In the genomic region with DNA sequence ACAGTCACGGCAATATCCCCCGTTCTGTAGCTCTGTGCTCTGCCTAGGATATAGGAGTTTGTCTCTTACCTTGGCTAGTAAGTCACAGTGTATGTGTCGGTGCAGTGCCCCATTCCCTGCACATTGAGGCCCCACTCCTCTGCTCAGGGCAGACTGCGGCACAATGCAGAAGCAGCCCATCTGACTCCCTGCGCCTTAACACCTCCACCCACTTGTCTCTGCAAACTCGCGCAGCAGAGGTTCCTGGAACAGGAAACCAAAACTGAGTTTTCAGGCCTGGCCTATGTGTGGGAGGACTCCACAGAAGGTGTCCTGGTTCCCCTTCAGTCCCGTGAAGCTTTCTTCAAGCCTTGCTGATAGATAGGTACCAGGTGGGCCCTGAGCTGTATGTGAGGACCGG, we compare ENCODE assay signal across 16 mouse cellular contexts. TPM values are rescaled to one million over a fixed set of nuclear protein-coding genes. Genes with fewer than 3 reads are reported as not detected.
A peak's percentile ranks its signal among the peaks of the same experiment; 100 is the strongest.
DNase-seq lines count a peak whose midpoint lies in the region; TF ChIP-seq lines count a peak whose summit lies in the region.
"Had no signal": no experiment of that assay in that cellular context is flagged by ENCODE, and none has a peak within 500 bp of the region (broad histone marks: within the 10 kb centered on the region; RNA-seq: fewer than 3 reads in every experiment).

No protein-coding gene starts in this region.

- DNase-seq in layer of hippocampus, adult 9-11 months = peak; percentile 77
- DNase-seq in layer of hippocampus, postnatal 25 days (ENCODE audit: extremely low spot score in 1 of 2, low spot score in 1 of 2) = no peak
- peak; percentile 58 to 73 for DNase-seq in left cerebral cortex, adult 2 months (ENCODE audit: extremely low spot score in 1 of 2, low spot score in 2 of 2)
- peak; percentile 72 for DNase-seq in right cerebral cortex, postnatal 25 days
- DNase-seq in forebrain, embryonic 10.5 days (ENCODE audit: extremely low spot score, low spot score) = no peak
- DNase-seq in embryo, embryonic 10.5 days (ENCODE audit: low spot score) = no peak
- DNase-seq: adrenal gland, postnatal 14 days; cerebellum, adult 9-10 months; embryo, embryonic 11 days; heart, adult 11 months; kidney, postnatal 25 days; liver, postnatal 0 days; thymus, postnatal 4 days had no signal

- TF ChIP-seq CTCF in cortical plate, adult 2 months (IDR thresholded peaks at IDR 0.05; ENCODE audit: extremely low read depth, insufficient read depth, low read length) = no peak
- TF ChIP-seq CTCF in left cerebral cortex, adult 2 months (IDR thresholded peaks at IDR 0.05) = no peak

- 95% methylated on average over 9 of the region's 9 CpGs for WGBS in forebrain, embryonic 10.5 days

- no peaks in the 10 kb centered on the region for H3K36me3 ChIP-seq in forebrain, embryonic 10.5 days (replicated peaks)
- H3K36me3 ChIP-seq: limb, embryonic 15.5 days had no signal

- TF ChIP-seq POLR2A in cortical plate, adult 2 months (IDR thresholded peaks at IDR 0.05; ENCODE audit: extremely low read depth, insufficient read depth, low read length) = peak; percentile 58; the same call in 1 of the 2 replicates

- H3K27me3 ChIP-seq in forebrain, embryonic 10.5 days (ENCODE audit: poor library complexity, severe bottlenecking) = no peaks in the 10 kb centered on the region
- H3K27me3 ChIP-seq: limb, embryonic 15.5 days had no signal

- H3K4me3 ChIP-seq in cortical plate, adult 2 months (ENCODE audit: insufficient read depth, low read length) = peak overlapping the region; percentile 16
- H3K4me3 ChIP-seq in left cerebral cortex, adult 2 months = peak overlapping the region; percentile 28; the same call in 1 of the 2 replicates
- no peak overlapping the region for H3K4me3 ChIP-seq in forebrain, embryonic 10.5 days
- H3K4me3 ChIP-seq: limb, embryonic 15.5 days had no signal

- no peaks in the 10 kb centered on the region for H3K9me3 ChIP-seq in forebrain, embryonic 10.5 days
- H3K9me3 ChIP-seq: limb, embryonic 15.5 days had no signal

- intact Hi-C loops in left cerebral cortex, adult 2 months (cut with DNase I) = loop anchor here (2.0 kb wide), 1 partner anchor 20 kb away; no protein-coding TSS in a partner anchor

- H3K27ac ChIP-seq in cortical plate, adult 2 months (ENCODE audit: insufficient read depth, low read length) = peak overlapping the region; percentile 8
- H3K27ac ChIP-seq in left cerebral cortex, adult 2 months = peak overlapping the region; percentile 90
- H3K27ac ChIP-seq in forebrain, embryonic 10.5 days = no peak overlapping the region
- H3K27ac ChIP-seq: limb, embryonic 15.5 days; stomach, postnatal 0 days had no signal

- H3K4me1 ChIP-seq in cortical plate, adult 2 months (ENCODE audit: control insufficient read depth, insufficient read depth, low read length) = 0 out of 2 replicates have a peak, but pooled peaks cover 3% of the 10 kb centered on the region
- H3K4me1 ChIP-seq in forebrain, embryonic 10.5 days = no peaks in the 10 kb centered on the region
- H3K4me1 ChIP-seq: limb, embryonic 15.5 days had no signal

RNA-seq across cellular contexts. Expression of gene Tub, which starts 41.1 kb away (rescaled TPM):
- total RNA-seq in layer of hippocampus, postnatal 25 days (2021) = 100 to 1,000 TPM; 159 to 187 TPM
- 161 and 176 TPM in 2 replicates for polyA plus RNA-seq in cortical plate, adult 2 months (2012; rRNA removed)
- total RNA-seq in left cerebral cortex, adult 2 months (2021) = 100 to 1,000 TPM; 140 to 148 TPM
- polyA plus RNA-seq in forebrain, embryonic 10.5 days (2016; fragmentation: Nextera tagmentation; extraction: Ambion mirVana) = 5.2 and 5.3 TPM in 2 replicates
- polyA plus RNA-seq: liver, postnatal 0 days had no signal

RNA-seq across cellular contexts. Expression of gene Eif3f, which starts 57.0 kb away (rescaled TPM):
- 10 to 100 TPM; 90.6 to 92.9 TPM for total RNA-seq in layer of hippocampus, postnatal 25 days (2021)
- polyA plus RNA-seq in cortical plate, adult 2 months (2012; rRNA removed) = 91.9 and 95.0 TPM in 2 replicates
- total RNA-seq in left cerebral cortex, adult 2 months (2021) = 10 to 100 TPM; 95.6 to 96.2 TPM
- polyA plus RNA-seq in forebrain, embryonic 10.5 days (2016; fragmentation: Nextera tagmentation; extraction: Ambion mirVana) = 71.7 and 74.4 TPM in 2 replicates

Comparison
In these comparisons a context has a peak if more than half of its experiments do, and no peak if none do; other contexts are left out.
1. DNase-seq: peak in layer of hippocampus, adult 9-11 months (single experiment), left cerebral cortex, adult 2 months (2 of 2) and right cerebral cortex, postnatal 25 days (single experiment); none in layer of hippocampus, postnatal 25 days (0 of 2), forebrain, embryonic 10.5 days (single experiment) and embryo, embryonic 10.5 days (single experiment).